Mouse (Mus musculus): ENCODE data around the gene Dusp2. TPM values are rescaled to one million over a fixed set of nuclear protein-coding genes. Genes with fewer than 3 reads are reported as not detected.

Gene Dusp2
- total and polyA plus RNA-seq, 2 experiments from 2014 or later = 10.8 to 23.0 TPM

- Histone ChIP-seq H3K27ac (ENCODE audit: low read depth, low read length) (no peak overlapping the region), H3K9ac (replicated peaks; ENCODE audit: low read length, poor library complexity, severe bottlenecking) (no peak overlapping the region), H3K27me3 (ENCODE audit: insufficient read depth, low read length) (0 out of 2 replicates have a peak, but pooled peaks cover 2% of the 10 kb centered on the region), H3K36me3 (ENCODE audit: insufficient read depth, low read length) (no peaks in the 10 kb centered on the region), H3K4me3 (ENCODE audit: low read depth, low read length) (no peak overlapping the region), H3K4me1 (ENCODE audit: insufficient read depth, low read length) (no peaks in the 10 kb centered on the region), H3K4me2 (ENCODE audit: low read depth, low read length, poor library complexity, severe bottlenecking) (no peak overlapping the region), H3K9me3 (ENCODE audit: low read length) (no peaks in the 10 kb centered on the region)
- DNase-seq (ENCODE audit: low spot score) (no peak), ATAC-seq (ENCODE audit: low FRiP score) (no peak)
- WGBS = 100% methylated on average over 2 of the region's 2 CpGs
- no peak for TF ChIP-seq CTCF (IDR thresholded peaks at IDR 0.05)
These were observed 36.1 kb downstream of the Dusp2 start for GRCm38 (mm10) chr2:127372082-127372481.

DNA sequence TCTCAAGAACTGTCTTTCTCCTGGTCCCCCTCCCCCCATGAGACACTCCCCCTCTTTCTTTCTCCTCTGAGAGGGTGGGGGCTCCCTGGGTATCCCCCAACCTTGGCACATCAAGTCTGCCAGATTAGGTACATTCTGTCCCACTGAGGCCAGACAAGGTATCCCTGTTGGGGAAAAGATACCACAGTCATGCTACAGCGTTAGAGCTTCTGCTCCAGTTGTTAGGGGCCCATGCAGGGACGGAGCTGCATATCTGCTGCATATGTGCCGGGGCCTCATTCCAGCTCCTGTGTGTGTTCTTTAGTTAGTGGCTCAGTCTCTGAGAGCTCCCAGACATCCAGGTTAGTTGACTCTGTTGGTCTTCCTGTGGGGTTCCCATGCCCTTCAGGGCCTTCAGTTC lies 38.2 kb downstream of the Dusp2 start:
- no peak for DNase-seq (ENCODE audit: low spot score)
- no peak for ATAC-seq (ENCODE audit: low FRiP score)
- Histone ChIP-seq H3K4me1 (ENCODE audit: insufficient read depth, low read length) (no peaks in the 10 kb centered on the region), H3K4me2 (ENCODE audit: low read depth, low read length, poor library complexity, severe bottlenecking) (no peak overlapping the region), H3K27me3 (ENCODE audit: insufficient read depth, low read length) (no peaks in the 10 kb centered on the region), H3K9ac (replicated peaks; ENCODE audit: low read length, poor library complexity, severe bottlenecking) (no peak overlapping the region), H3K4me3 (ENCODE audit: low read depth, low read length) (no peak overlapping the region), H3K27ac (ENCODE audit: low read depth, low read length) (no peak overlapping the region), H3K36me3 (ENCODE audit: insufficient read depth, low read length) (no peaks in the 10 kb centered on the region), H3K9me3 (ENCODE audit: low read length) (no peaks in the 10 kb centered on the region)
- TF ChIP-seq CTCF (IDR thresholded peaks at IDR 0.05) = no peak
- WGBS = 85% methylated on average over 3 of the region's 3 CpGs

GRCm38 (mm10) chr2:127375087-127375486 lies 39.1 kb downstream of the Dusp2 start:
- Histone ChIP-seq H3K9ac (replicated peaks; ENCODE audit: low read length, poor library complexity, severe bottlenecking) (no peak overlapping the region), H3K4me3 (ENCODE audit: low read depth, low read length) (no peak overlapping the region), H3K4me1 (ENCODE audit: insufficient read depth, low read length) (no peaks in the 10 kb centered on the region), H3K27me3 (ENCODE audit: insufficient read depth, low read length) (no peaks in the 10 kb centered on the region), H3K27ac (ENCODE audit: low read depth, low read length) (no peak overlapping the region), H3K9me3 (ENCODE audit: low read length) (no peaks in the 10 kb centered on the region), H3K4me2 (ENCODE audit: low read depth, low read length, poor library complexity, severe bottlenecking) (no peak overlapping the region), H3K36me3 (ENCODE audit: insufficient read depth, low read length) (no peaks in the 10 kb centered on the region)
- TF ChIP-seq CTCF (IDR thresholded peaks at IDR 0.05) = no peak
- 73% methylated on average over 3 of the region's 3 CpGs for WGBS
- DNase-seq (ENCODE audit: low spot score) (no peak), ATAC-seq (ENCODE audit: low FRiP score) (no peak)

DNA sequence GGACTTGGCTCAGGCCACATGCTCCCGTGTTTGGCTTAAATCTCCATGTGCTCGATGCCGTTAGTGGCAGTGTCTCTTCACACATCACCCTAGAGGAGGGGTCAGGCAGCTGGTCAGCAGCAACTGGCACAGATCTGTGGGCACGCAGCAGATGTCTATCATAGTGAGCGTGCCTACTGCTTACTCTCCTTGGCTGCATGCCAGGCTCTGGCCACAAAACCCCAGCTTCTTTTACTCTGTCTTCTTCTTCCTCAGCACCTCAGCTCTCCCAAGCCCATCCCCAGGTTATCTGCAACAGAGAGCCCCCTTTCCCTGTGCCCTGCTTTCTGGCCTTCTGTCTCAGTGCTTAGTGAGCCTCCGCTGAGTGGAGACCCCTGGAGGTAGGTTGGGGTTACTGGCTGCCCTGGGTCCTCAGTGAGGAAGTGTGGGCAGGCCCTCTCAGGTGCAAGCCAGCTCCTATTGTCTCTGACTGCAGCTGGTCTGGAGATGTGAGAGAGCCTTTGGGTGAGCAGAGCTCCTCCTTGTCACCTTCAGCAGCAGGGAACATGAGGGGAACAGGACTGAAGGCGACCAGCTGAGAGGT lies 39.9 kb downstream of the Dusp2 start:
- Histone ChIP-seq H3K4me2 (ENCODE audit: low read depth, low read length, poor library complexity, severe bottlenecking) (no peak overlapping the region), H3K9me3 (ENCODE audit: low read length) (no peaks in the 10 kb centered on the region), H3K27me3 (ENCODE audit: insufficient read depth, low read length) (no peaks in the 10 kb centered on the region), H3K4me1 (ENCODE audit: insufficient read depth, low read length) (no peaks in the 10 kb centered on the region), H3K9ac (replicated peaks; ENCODE audit: low read length, poor library complexity, severe bottlenecking) (no peak overlapping the region), H3K36me3 (ENCODE audit: insufficient read depth, low read length) (no peaks in the 10 kb centered on the region), H3K4me3 (ENCODE audit: low read depth, low read length) (no peak overlapping the region), H3K27ac (ENCODE audit: low read depth, low read length) (no peak overlapping the region)
- TF ChIP-seq CTCF (IDR thresholded peaks at IDR 0.05) = peak; percentile 54
- 47% methylated on average over 7 of the region's 7 CpGs for whole genome bisulfite sequencing
- ATAC-seq (ENCODE audit: low FRiP score) (no peak), DNase-seq (ENCODE audit: low spot score) (no peak)

DNA sequence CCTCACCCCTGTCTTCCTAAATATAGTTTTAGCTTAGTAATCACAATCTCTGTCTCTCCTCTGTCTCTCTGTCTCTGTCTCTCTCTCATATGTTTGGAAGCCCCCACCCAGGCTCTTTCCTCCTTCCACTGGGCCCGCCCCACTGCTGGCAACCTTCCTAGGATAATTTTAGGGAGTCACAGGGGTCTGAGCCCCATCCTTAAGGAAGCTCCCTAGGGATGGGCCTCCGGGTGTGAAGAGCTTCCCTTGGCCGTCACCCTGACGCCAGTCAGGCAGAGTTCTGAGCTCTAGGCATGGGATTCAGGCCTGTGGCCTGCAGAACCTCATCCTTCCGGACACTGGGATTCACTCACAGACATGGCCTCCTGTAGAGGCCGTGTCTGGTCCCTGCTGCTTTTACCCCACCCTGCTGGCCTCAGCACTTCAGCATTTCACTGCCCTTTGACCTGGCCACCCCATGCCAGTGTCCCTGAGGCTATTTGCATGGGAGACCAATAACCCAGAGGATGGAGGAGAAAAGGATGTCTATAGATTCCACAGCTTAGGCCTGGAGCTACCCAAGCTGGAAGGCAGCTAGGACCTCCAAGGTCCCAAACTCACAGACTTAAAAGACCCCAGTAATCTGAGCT lies 40.6 kb downstream of the Dusp2 start:
- Histone ChIP-seq H3K27ac (ENCODE audit: low read depth, low read length) (no peak overlapping the region), H3K36me3 (ENCODE audit: insufficient read depth, low read length) (no peaks in the 10 kb centered on the region), H3K4me3 (ENCODE audit: low read depth, low read length) (no peak overlapping the region), H3K9ac (replicated peaks; ENCODE audit: low read length, poor library complexity, severe bottlenecking) (no peak overlapping the region), H3K27me3 (ENCODE audit: insufficient read depth, low read length) (no peaks in the 10 kb centered on the region), H3K4me2 (ENCODE audit: low read depth, low read length, poor library complexity, severe bottlenecking) (no peak overlapping the region), H3K9me3 (ENCODE audit: low read length) (no peaks in the 10 kb centered on the region), H3K4me1 (ENCODE audit: insufficient read depth, low read length) (no peaks in the 10 kb centered on the region)
- WGBS = 86% methylated on average over 6 of the region's 6 CpGs
- no peak for TF ChIP-seq CTCF (IDR thresholded peaks at IDR 0.05)
- ATAC-seq (ENCODE audit: low FRiP score) (no peak), DNase-seq (ENCODE audit: low spot score) (no peak)

- no peaks in the 10 kb centered on the region for H3K36me3 ChIP-seq (ENCODE audit: insufficient read depth, low read length)
- no peaks in the 10 kb centered on the region for H3K9me3 ChIP-seq (ENCODE audit: low read length)
- TF ChIP-seq CTCF (IDR thresholded peaks at IDR 0.05) = no peak
- 64% methylated on average over 7 of the region's 7 CpGs for WGBS
- no peak overlapping the region for H3K9ac ChIP-seq (replicated peaks; ENCODE audit: low read length, poor library complexity, severe bottlenecking)
- H3K4me3 ChIP-seq (ENCODE audit: low read depth, low read length) = no peak overlapping the region
- DNase-seq (ENCODE audit: low spot score) (peak; percentile 36), ATAC-seq (ENCODE audit: low FRiP score) (no peak)
- H3K27me3 ChIP-seq (ENCODE audit: insufficient read depth, low read length) = no peaks in the 10 kb centered on the region
- H3K4me2 ChIP-seq (ENCODE audit: low read depth, low read length, poor library complexity, severe bottlenecking) = no peak overlapping the region
- H3K27ac ChIP-seq (ENCODE audit: low read depth, low read length) = no peak overlapping the region
- H3K4me1 ChIP-seq (ENCODE audit: insufficient read depth, low read length) = no peaks in the 10 kb centered on the region
These were observed 42.1 kb downstream of the Dusp2 start for GRCm38 (mm10) chr2:127377942-127378610.

Measured in midbrain, postnatal 0 days (tissue).